Mouse (Mus musculus) thymus, adult 2 months (tissue): ENCODE data around the gene Col25a1. TPM values are rescaled to one million over a fixed set of nuclear protein-coding genes. Genes with fewer than 3 reads are reported as not detected.

ENCODE experiments used
- DNase-seq: peaks from one replicate; pipeline ENCODE4 v3.0.0; 2021
- H3K27ac ChIP-seq: fragments of 200-500 bp; 2 replicates; pipeline ENCODE4 v1.5.1; 2012; ENCODE audit warnings: low read length, control low read depth; ENCODE audit not compliant: control insufficient read depth, insufficient read depth
- H3K27me3 ChIP-seq: fragments of 200-500 bp; 2 replicates; pipeline ENCODE4 v1.6.1; 2012; ENCODE audit warnings: mild to moderate bottlenecking, low read length, moderate library complexity, mixed read lengths; ENCODE audit not compliant: control insufficient read depth, insufficient read depth
- H3K36me3 ChIP-seq: fragments of 200-500 bp; 2 replicates; pipeline ENCODE4 v1.6.1; 2012; ENCODE audit warnings: mild to moderate bottlenecking, low read length, moderate library complexity; ENCODE audit not compliant: control insufficient read depth, insufficient read depth
- H3K4me1 ChIP-seq: fragments of 200-500 bp; replicated peaks from 2 replicates; pipeline ENCODE4 v1.6.1; 2012; ENCODE audit warnings: low read length; ENCODE audit not compliant: control insufficient read depth, insufficient read depth
- H3K4me3 ChIP-seq: fragments of 200-500 bp; 2 replicates; pipeline ENCODE4 v1.5.1; 2012; ENCODE audit warnings: mild to moderate bottlenecking, low read length, control low read depth, moderate library complexity; ENCODE audit not compliant: control insufficient read depth, insufficient read depth
- CTCF ChIP-seq: fragments of 200-500 bp; IDR thresholded peaks from 2 replicates; pipeline ENCODE4 v1.5.1; 2012; ENCODE audit warnings: mild to moderate bottlenecking, control low read depth, low read length, moderate library complexity, borderline replicate concordance; ENCODE audit not compliant: control insufficient read depth, poor library complexity, insufficient read depth; ENCODE audit errors: extremely low read depth
- POLR2A ChIP-seq: fragments of 200-500 bp; IDR thresholded peaks from 2 replicates; pipeline ENCODE4 v1.6.1; 2012; ENCODE audit warnings: mild to moderate bottlenecking, low read length, control low read depth, moderate library complexity; ENCODE audit not compliant: control insufficient read depth, poor library complexity, insufficient read depth; ENCODE audit errors: extremely low read depth
- WGBS: fragments of 180-500 bp; shearing (Covaris S2); methylation state at CpG from one replicate; pipeline ENCODE4 v1.1.7; 2018; 5-methylcytosine and 5-hydroxymethylcytosine counted together
- polyA plus RNA-seq: library from polyadenylated mRNA; depleted of rRNA; stranded (reverse); fragments of >200 nt; gene quantifications from 2 replicates; pipeline ENCODE4 v1.2.3, GENCODE M21; 2012

Gene Col25a1
- polyA plus RNA-seq, 1 experiment = not detected

DNA sequence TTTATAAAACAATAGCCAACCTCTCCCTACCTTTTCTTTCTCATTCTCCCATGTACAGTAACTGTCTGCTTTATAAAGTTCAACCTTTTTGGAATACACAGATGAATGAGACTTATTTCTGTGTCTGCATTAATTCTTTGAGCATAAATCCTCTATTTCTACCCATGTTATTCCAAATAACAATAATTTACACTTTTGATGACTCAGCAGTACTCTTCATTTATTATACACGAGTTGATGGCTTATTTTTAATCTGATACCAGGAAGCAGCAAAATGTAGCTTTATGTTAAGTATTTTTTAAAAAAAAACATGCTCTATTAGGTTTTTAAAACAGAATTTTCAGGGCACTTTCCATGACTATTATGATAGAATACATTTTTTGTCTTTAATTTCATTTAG, 230.6 kb downstream of the Col25a1 start:
- 43% methylated on average over 1 of the region's 1 CpGs for WGBS
- TF ChIP-seq CTCF (no peak), POLR2A (no peak)
- Histone ChIP-seq H3K27me3 (no peaks in the 10 kb centered on the region), H3K27ac (no peak overlapping the region), H3K36me3 (no peaks in the 10 kb centered on the region), H3K4me3 (no peak overlapping the region), H3K4me1 (no peaks in the 10 kb centered on the region)
- no peak for DNase-seq

- TF ChIP-seq POLR2A = no peak
- no peak for TF ChIP-seq CTCF
- DNase-seq = no peak
Observed at GRCm38 (mm10) chr3:130362797-130363367, 231.6 kb downstream of the Col25a1 start.

DNA sequence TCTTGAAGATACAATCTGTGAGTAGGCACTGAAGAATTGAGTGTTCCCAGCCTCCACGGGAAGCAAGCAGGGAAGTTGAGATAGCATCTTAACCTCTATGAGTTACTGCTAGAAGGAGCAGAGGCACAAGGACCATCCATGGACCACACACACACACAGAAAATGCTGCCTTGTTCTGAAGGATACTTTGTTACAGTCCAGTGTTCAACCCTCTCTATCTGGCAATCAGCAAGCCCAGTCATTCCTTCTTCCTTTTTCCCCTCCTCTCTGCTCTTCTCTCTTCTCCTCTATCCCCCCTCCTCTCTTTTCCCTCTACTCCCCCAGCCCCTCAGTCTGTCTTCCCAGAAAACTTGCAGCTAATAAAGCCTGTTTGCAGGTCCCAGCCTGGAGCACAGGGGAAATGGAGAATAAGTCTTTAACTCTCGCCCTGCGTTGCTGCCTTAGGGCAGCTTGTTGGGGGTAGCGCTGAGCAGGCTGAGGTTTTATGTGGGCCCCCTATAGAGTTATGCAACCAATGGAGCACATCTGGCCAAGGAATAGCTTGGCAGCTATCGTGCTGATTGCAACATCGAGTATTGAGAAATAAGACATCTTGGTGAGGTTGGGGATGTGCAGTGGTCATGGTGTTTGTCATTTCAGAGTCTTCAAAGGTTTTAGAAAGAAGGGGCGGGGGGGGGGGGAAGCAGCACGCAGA, 235.8 kb downstream of the Col25a1 start:
- H3K36me3 ChIP-seq = no peaks in the 10 kb centered on the region
- H3K4me1 ChIP-seq = no peaks in the 10 kb centered on the region
- no peak overlapping the region for H3K4me3 ChIP-seq
- no peak for DNase-seq
- 75% methylated on average over 8 of the region's 8 CpGs for WGBS
- no peak overlapping the region for H3K27ac ChIP-seq
- TF ChIP-seq POLR2A (no peak), CTCF (no peak)
- no peaks in the 10 kb centered on the region for H3K27me3 ChIP-seq

More at GRCm38 (mm10) chr3:130362797-130363367, 231.6 kb downstream of the Col25a1 start:
- 94% methylated on average over 7 of the region's 7 CpGs for WGBS
- H3K36me3 ChIP-seq = no peaks in the 10 kb centered on the region
- H3K27ac ChIP-seq = no peak overlapping the region
- no peak overlapping the region for H3K4me3 ChIP-seq
- H3K27me3 ChIP-seq = no peaks in the 10 kb centered on the region
- no peaks in the 10 kb centered on the region for H3K4me1 ChIP-seq

DNA sequence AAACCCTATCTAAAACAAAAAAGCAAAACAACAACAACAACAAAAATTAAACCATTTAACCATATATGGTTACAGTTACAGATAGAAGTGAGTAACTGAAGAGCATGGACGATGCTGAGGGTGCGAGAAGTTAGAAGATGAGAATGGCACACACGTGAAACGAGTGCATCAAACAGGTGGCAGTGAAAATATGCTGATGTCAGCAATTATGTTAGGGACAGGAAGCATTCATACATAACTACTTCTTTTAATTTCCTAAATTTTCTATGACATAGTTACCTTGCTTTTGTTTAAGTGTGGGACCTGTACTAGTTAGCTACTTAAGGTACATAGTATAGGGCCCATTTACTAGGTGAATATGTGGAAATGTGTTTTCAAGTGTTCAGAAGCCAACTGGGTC, 237.1 kb downstream of the Col25a1 start:
- 93% methylated on average over 4 of the region's 4 CpGs for WGBS

DNA sequence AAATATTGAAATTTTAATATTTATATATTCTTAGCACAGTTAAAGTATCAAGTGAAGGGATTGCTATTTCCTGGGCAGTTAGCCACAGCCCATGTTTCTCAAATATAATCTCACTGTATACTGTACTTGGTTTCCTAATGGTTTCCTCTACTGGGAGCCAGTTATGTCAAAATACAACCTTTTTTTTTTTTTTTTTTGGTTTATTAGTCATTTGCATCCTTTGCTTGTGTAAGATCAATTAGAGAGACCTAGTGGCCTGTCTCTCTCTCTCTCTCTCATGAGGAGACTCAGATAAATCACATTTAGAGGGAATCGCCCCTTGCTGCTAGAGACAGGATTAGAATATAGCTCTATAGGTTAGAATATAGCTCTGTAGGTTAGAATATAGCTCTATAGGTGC, 237.8 kb downstream of the Col25a1 start:
- WGBS = 86% methylated on average over 1 of the region's 1 CpGs

More for the DNA sequence above, 237.1 kb downstream of the Col25a1 start:
- Histone ChIP-seq H3K27ac (no peak overlapping the region), H3K27me3 (no peaks in the 10 kb centered on the region), H3K4me3 (no peak overlapping the region), H3K4me1 (no peaks in the 10 kb centered on the region), H3K36me3 (no peaks in the 10 kb centered on the region)
- no peak for DNase-seq
- TF ChIP-seq CTCF = no peak
- TF ChIP-seq POLR2A = no peak

DNA sequence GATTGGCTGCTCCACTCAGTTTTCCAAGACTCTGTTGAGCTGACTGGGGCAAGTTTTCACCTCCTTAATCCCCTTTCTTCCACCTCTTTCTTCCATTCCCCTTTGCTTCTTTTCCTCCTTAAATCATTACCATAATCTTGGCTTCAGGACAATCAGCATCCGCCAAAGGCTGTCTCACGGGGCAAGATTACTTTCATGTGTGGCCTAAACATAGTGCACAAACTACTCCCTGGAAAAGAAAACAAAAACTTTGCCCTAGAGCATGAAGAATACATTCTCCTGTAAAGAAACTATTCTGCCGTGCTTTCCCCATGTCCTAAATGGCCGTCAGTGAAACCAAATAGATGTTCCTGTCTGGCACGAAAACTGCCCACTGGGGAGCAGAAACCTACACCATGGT, 238.9 kb downstream of the Col25a1 start:
- TF ChIP-seq POLR2A (no peak), CTCF (no peak)
- Histone ChIP-seq H3K4me3 (no peak overlapping the region), H3K36me3 (no peaks in the 10 kb centered on the region), H3K27ac (no peak overlapping the region), H3K27me3 (no peaks in the 10 kb centered on the region), H3K4me1 (no peaks in the 10 kb centered on the region)
- WGBS = 96% methylated on average over 5 of the region's 5 CpGs
- no peak for DNase-seq

More for the DNA sequence above, 237.8 kb downstream of the Col25a1 start:
- no peak overlapping the region for H3K27ac ChIP-seq
- no peaks in the 10 kb centered on the region for H3K4me1 ChIP-seq
- no peak overlapping the region for H3K4me3 ChIP-seq
- H3K36me3 ChIP-seq = no peaks in the 10 kb centered on the region
- DNase-seq = no peak
- no peaks in the 10 kb centered on the region for H3K27me3 ChIP-seq
- TF ChIP-seq CTCF = no peak
- no peak for TF ChIP-seq POLR2A

- TF ChIP-seq POLR2A (no peak), CTCF (no peak)
- WGBS = 80% methylated on average over 7 of the region's 7 CpGs
- no peak overlapping the region for H3K4me3 ChIP-seq
Observed at GRCm38 (mm10) chr3:130373145-130373544, 241.8 kb downstream of the Col25a1 start.

More at GRCm38 (mm10) chr3:130373145-130373544, 241.8 kb downstream of the Col25a1 start:
- Histone ChIP-seq H3K36me3 (no peaks in the 10 kb centered on the region), H3K27me3 (no peaks in the 10 kb centered on the region), H3K4me1 (no peaks in the 10 kb centered on the region), H3K27ac (no peak overlapping the region)
- no peak for DNase-seq
